Mouse (Mus musculus): Measurements from ENCODE around the gene Pomt2. TPM values are rescaled to one million over a fixed set of nuclear protein-coding genes. Genes with fewer than 3 reads are reported as not detected.
A peak's percentile ranks its signal among the peaks of the same experiment; 100 is the strongest.

The Pomt2 gene
- 29.8 and 35.0 TPM in 2 replicates for total RNA-seq (2014; rRNA removed)
- polyA plus RNA-seq (2015; fragmentation: Nextera tagmentation; extraction: Ambion mirVana) = 13.2 and 13.8 TPM in 2 replicates

DNA sequence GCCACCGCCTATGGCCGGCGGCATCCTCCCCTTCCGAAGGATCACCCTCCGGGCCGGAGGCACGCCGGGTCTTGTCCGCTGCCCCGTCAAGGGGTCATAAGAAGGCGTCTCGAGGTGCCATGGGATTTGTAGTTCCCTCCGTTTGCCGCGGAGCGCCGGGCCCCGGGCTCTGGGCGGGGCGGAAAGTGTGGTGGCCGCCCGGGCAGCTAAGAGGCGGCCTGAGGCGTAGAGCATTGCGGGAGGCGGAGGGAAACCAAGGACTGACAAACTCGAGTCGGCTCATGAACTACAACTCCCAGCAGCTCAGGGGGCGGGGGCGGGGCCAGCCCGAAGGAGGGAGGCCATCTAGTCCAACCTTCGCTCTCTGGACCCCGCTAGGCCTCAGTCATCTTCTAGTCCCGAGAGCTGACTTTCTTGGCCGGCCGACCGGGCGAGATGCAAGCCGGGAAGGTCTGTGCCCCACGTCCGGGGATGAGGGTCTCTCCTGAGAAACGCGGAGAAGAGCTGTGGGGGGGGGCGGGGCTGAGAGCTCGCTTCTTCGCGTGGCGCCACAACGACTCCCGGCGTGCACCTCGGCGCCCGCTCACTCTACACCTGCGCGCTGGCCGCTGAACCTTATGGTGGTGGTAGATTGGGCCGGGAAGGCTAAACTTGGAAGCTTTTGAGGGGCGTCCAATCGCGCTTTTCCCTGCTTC is at the start of gene Pomt2:
Gene Pomt2, minus strand, starts transcription at position 574 of the 695 bp plus-strand sequence.
- DNase-seq (ENCODE audit: low spot score) (peak; percentile 95), ATAC-seq (ENCODE audit: low FRiP score) (peak; percentile 96)
- 0 out of 2 replicates have a peak, but pooled peaks have one; percentile 0 for TF ChIP-seq CTCF (IDR thresholded peaks at IDR 0.05)
- WGBS = under 1% methylated on average over 57 of the region's 61 CpGs
- Histone ChIP-seq H3K9me3 (ENCODE audit: low read length) (no peaks in the 10 kb centered on the region), H3K4me2 (ENCODE audit: low read depth, low read length, poor library complexity, severe bottlenecking) (peak within 1 kb of the TSS; percentile 69), H3K9ac (replicated peaks; ENCODE audit: low read length, poor library complexity, severe bottlenecking) (peak within 1 kb of the TSS; percentile 79), H3K27ac (ENCODE audit: low read depth, low read length) (peak within 1 kb of the TSS; percentile 96), H3K4me3 (ENCODE audit: low read depth, low read length) (peak within 1 kb of the TSS; percentile 85), H3K4me1 (ENCODE audit: insufficient read depth, low read length) (0 out of 2 replicates have a peak, but pooled peaks cover 3% of the 10 kb centered on the region), H3K36me3 (ENCODE audit: insufficient read depth, low read length) (no peaks in the 10 kb centered on the region), H3K27me3 (ENCODE audit: insufficient read depth, low read length) (no peaks in the 10 kb centered on the region)

DNA sequence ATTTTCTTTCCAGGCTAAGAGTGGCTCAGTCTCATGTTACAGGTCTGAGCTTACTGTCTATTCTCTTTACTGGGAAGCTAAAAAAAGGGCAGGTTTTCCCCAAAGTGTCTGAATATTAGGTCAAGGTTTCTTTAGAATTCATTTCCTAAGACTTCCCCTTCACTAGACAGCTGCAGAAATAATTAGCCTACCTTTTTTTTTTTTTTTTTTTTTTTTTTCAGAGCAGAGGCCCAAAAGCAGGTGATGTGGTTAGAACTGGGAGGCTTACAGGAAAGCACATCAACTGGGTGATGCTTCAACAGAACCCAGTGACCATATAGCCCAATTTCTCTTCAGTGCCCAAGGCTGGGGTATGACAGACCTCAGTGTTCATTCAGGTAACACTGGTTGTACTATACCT is 48.5 kb upstream of the Pomt2 start:
- no peak for DNase-seq (ENCODE audit: low spot score)
- H3K4me3 ChIP-seq (ENCODE audit: low read depth, low read length) = no peak overlapping the region
- no peak for TF ChIP-seq CTCF (IDR thresholded peaks at IDR 0.05)
- H3K27me3 ChIP-seq (ENCODE audit: insufficient read depth, low read length) = no peaks in the 10 kb centered on the region
- no peak overlapping the region for H3K9ac ChIP-seq (replicated peaks; ENCODE audit: low read length, poor library complexity, severe bottlenecking)
- H3K36me3 ChIP-seq (ENCODE audit: insufficient read depth, low read length) = no peaks in the 10 kb centered on the region
- H3K4me1 ChIP-seq (ENCODE audit: insufficient read depth, low read length) = peaks cover 2% of the 10 kb centered on the region; the same call in 1 of the 2 replicates
- H3K4me2 ChIP-seq (ENCODE audit: low read depth, low read length, poor library complexity, severe bottlenecking) = no peak overlapping the region
- no peak for ATAC-seq (ENCODE audit: low FRiP score)
- H3K27ac ChIP-seq (ENCODE audit: low read depth, low read length) = no peak overlapping the region
- no peaks in the 10 kb centered on the region for H3K9me3 ChIP-seq (ENCODE audit: low read length)

DNA sequence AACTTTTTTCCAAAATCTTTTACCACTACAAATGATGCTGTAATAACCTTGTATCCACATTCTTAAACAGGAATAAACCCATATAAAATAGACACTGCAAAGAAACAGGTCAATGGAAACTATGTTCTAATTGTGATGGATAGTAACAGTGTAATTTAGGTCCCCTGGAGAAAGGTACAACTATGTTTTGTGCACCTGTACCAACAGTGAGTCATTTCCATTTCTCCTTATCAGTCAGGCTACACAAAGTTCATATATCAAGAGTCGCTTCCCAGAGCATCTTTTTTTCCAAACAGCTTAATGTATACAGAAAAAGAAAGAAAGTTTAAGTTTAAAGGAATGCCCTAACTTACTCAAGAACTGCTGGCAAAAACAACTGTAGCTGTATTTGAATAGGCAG is 47.3 kb upstream of the Pomt2 start:
- H3K9me3 ChIP-seq (ENCODE audit: low read length) = no peaks in the 10 kb centered on the region
- no peak overlapping the region for H3K4me3 ChIP-seq (ENCODE audit: low read depth, low read length)
- H3K27me3 ChIP-seq (ENCODE audit: insufficient read depth, low read length) = no peaks in the 10 kb centered on the region
- no peak overlapping the region for H3K4me2 ChIP-seq (ENCODE audit: low read depth, low read length, poor library complexity, severe bottlenecking)
- DNase-seq (ENCODE audit: low spot score) (no peak), ATAC-seq (ENCODE audit: low FRiP score) (no peak)
- no peaks in the 10 kb centered on the region; the same call in 1 of the 2 replicates for H3K4me1 ChIP-seq (ENCODE audit: insufficient read depth, low read length)
- 82% methylated on average over 1 of the region's 1 CpGs for WGBS
- TF ChIP-seq CTCF (IDR thresholded peaks at IDR 0.05) = no peak
- H3K9ac ChIP-seq (replicated peaks; ENCODE audit: low read length, poor library complexity, severe bottlenecking) = no peak overlapping the region
- no peaks in the 10 kb centered on the region for H3K36me3 ChIP-seq (ENCODE audit: insufficient read depth, low read length)
- H3K27ac ChIP-seq (ENCODE audit: low read depth, low read length) = no peak overlapping the region

DNA sequence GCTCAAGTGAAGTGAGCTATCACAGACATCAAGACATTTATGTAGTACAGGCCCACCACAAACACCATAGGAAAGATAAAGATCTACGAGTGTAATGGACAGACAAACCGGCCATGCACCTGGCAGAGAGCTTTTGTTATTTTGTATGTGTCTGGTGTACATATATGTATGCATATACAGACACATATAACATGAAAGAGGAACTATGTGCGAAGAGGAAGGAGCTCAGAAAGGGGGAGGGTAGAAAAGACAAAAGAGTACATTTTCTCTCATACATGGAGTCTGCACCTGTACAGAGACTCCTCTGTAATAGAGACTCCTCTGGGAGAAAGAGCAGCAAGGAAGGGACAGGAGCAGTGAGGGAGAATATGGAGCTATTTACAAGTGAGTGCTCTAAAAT is 45.2 kb upstream of the Pomt2 start:
- H3K9me3 ChIP-seq (ENCODE audit: low read length) = no peaks in the 10 kb centered on the region
- no peak overlapping the region for H3K4me2 ChIP-seq (ENCODE audit: low read depth, low read length, poor library complexity, severe bottlenecking)
- no peaks in the 10 kb centered on the region for H3K27me3 ChIP-seq (ENCODE audit: insufficient read depth, low read length)
- TF ChIP-seq CTCF (IDR thresholded peaks at IDR 0.05) = no peak
- H3K4me3 ChIP-seq (ENCODE audit: low read depth, low read length) = no peak overlapping the region
- H3K4me1 ChIP-seq (ENCODE audit: insufficient read depth, low read length) = no peaks in the 10 kb centered on the region
- no peak overlapping the region for H3K27ac ChIP-seq (ENCODE audit: low read depth, low read length)
- no peaks in the 10 kb centered on the region for H3K36me3 ChIP-seq (ENCODE audit: insufficient read depth, low read length)
- DNase-seq (ENCODE audit: low spot score) = no peak
- 93% methylated on average over 3 of the region's 3 CpGs for WGBS
- ATAC-seq (ENCODE audit: low FRiP score) = no peak
- no peak overlapping the region for H3K9ac ChIP-seq (replicated peaks; ENCODE audit: low read length, poor library complexity, severe bottlenecking)

DNA sequence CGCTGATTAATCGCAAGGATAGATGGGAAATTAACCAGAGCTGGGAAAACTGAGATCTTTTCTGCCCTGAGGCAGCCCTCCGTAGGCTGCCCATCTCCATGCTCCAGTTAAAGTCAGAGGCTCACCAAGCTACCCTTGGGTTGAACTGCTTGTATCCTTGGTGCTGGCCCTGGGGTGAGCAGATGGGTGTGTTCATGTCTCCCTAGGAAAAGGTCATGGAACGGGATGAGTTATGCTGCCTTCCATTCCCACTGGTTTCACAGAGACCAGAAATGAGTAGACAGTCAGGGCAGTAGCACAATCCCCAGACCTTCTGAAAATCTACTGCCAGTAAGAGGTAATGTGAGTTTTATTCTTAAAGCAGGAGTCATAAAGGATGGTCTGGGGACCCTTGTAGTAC is 29.9 kb upstream of the Pomt2 start:
- H3K27me3 ChIP-seq (ENCODE audit: insufficient read depth, low read length) = no peaks in the 10 kb centered on the region
- TF ChIP-seq CTCF (IDR thresholded peaks at IDR 0.05) = no peak
- H3K4me3 ChIP-seq (ENCODE audit: low read depth, low read length) = no peak overlapping the region
- 95% methylated on average over 4 of the region's 4 CpGs for WGBS
- no peak overlapping the region for H3K9ac ChIP-seq (replicated peaks; ENCODE audit: low read length, poor library complexity, severe bottlenecking)
- H3K36me3 ChIP-seq (ENCODE audit: insufficient read depth, low read length) = peaks cover 25% of the 10 kb centered on the region
- DNase-seq (ENCODE audit: low spot score) = no peak
- H3K4me1 ChIP-seq (ENCODE audit: insufficient read depth, low read length) = no peaks in the 10 kb centered on the region
- H3K27ac ChIP-seq (ENCODE audit: low read depth, low read length) = no peak overlapping the region
- ATAC-seq (ENCODE audit: low FRiP score) = no peak
- H3K9me3 ChIP-seq (ENCODE audit: low read length) = no peaks in the 10 kb centered on the region
- H3K4me2 ChIP-seq (ENCODE audit: low read depth, low read length, poor library complexity, severe bottlenecking) = no peak overlapping the region

DNA sequence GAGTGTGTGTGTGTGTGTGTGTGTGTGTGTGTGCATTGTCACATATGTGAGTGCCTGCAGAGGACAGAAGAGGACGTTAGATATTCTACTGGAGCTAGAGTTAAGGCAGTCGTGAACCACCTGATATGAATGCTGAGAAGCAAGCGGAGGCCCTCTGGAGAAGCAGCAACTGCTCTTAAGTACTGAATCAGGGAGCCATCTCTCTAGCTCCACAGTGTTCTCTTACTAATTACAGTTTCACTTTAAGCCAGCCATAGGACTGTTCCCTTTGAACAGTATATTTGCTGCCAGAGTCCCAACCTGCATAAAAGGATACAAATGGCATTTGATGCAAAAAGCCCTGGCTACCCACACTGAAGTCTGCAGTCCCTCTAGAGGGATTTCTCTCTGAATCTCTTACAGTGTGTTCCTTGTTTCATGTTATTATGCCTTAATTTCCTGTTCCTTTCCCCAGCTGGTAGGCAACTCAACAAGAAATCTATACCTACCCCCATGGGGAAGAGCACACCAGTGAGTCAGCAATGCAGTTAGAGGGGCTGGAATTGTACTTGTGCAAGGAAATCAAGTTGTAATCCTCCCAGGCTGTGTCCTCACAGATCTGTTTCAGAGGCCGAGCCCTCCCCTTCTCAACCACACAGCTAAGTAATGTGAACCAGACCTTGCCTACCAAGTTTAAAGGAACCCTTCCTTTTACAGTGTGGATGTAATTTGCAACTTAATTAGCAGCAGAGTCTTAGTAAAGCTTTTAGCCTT is 27.6 kb upstream of the Pomt2 start:
- H3K4me2 ChIP-seq (ENCODE audit: low read depth, low read length, poor library complexity, severe bottlenecking) = no peak overlapping the region
- peak overlapping the region; percentile 32; the same call in 1 of the 2 replicates for H3K27ac ChIP-seq (ENCODE audit: low read depth, low read length)
- no peak overlapping the region for H3K4me3 ChIP-seq (ENCODE audit: low read depth, low read length)
- no peak for TF ChIP-seq CTCF (IDR thresholded peaks at IDR 0.05)
- H3K36me3 ChIP-seq (ENCODE audit: insufficient read depth, low read length) = peaks cover 42% of the 10 kb centered on the region
- DNase-seq (ENCODE audit: low spot score) (peak; percentile 11), ATAC-seq (ENCODE audit: low FRiP score) (no peak)
- 76% methylated on average over 4 of the region's 4 CpGs for WGBS
- H3K9ac ChIP-seq (replicated peaks; ENCODE audit: low read length, poor library complexity, severe bottlenecking) = no peak overlapping the region
- H3K4me1 ChIP-seq (ENCODE audit: insufficient read depth, low read length) = no peaks in the 10 kb centered on the region
- no peaks in the 10 kb centered on the region for H3K27me3 ChIP-seq (ENCODE audit: insufficient read depth, low read length)
- no peaks in the 10 kb centered on the region for H3K9me3 ChIP-seq (ENCODE audit: low read length)
